Mouse (Mus musculus) CD4-positive, CD25-positive, alpha-beta regulatory T cell, adult 2 months (primary cell): ENCODE data around the gene Tecta.

Experiments
- DNase-seq: peaks from one replicate; pipeline ENCODE4 v3.0.0-alpha.2; 2012; ENCODE audit warnings: low read depth, low spot score

Tecta gene

GRCm38 (mm10) chr9:42399829-42400228 lies at the start of gene Tecta:
TSS of gene Tecta (minus strand) at chr9:42399929.
- no peak for DNase-seq

- no peak for DNase-seq
These were observed 49.3 kb upstream of the Tecta start for GRCm38 (mm10) chr9:42449043-42449442.

- DNase-seq = no peak
These were observed 42.4 kb upstream of the Tecta start for GRCm38 (mm10) chr9:42442100-42442499.

GRCm38 (mm10) chr9:42441234-42441633 lies 41.5 kb upstream of the Tecta start:
- no peak for DNase-seq

- DNase-seq = no peak
These were observed 39.7 kb upstream of the Tecta start for GRCm38 (mm10) chr9:42439446-42439845.

- DNase-seq = peak; percentile 18
These were observed 32.4 kb upstream of the Tecta start for GRCm38 (mm10) chr9:42432155-42432554.

GRCm38 (mm10) chr9:42431606-42432005 lies 31.9 kb upstream of the Tecta start:
- DNase-seq = no peak

- peak; percentile 69 for DNase-seq
These were observed 28.6 kb upstream of the Tecta start for GRCm38 (mm10) chr9:42428060-42428924.

GRCm38 (mm10) chr9:42426661-42427358 lies 27.1 kb upstream of the Tecta start:
- no peak for DNase-seq

- DNase-seq = peak; percentile 49
These were observed 23.9 kb upstream of the Tecta start for GRCm38 (mm10) chr9:42423649-42424048.

- no peak for DNase-seq
These were observed 20.0 kb upstream of the Tecta start for GRCm38 (mm10) chr9:42419687-42420086.

- no peak for DNase-seq
These were observed 19.1 kb upstream of the Tecta start for GRCm38 (mm10) chr9:42418786-42419185.

GRCm38 (mm10) chr9:42417352-42417952 lies 17.7 kb upstream of the Tecta start:
- no peak for DNase-seq

GRCm38 (mm10) chr9:42415184-42415583 lies 15.5 kb upstream of the Tecta start:
- no peak for DNase-seq

- no peak for DNase-seq
These were observed 13.6 kb upstream of the Tecta start for GRCm38 (mm10) chr9:42413345-42413744.

GRCm38 (mm10) chr9:42411296-42411695 lies 11.6 kb upstream of the Tecta start:
- DNase-seq = no peak

GRCm38 (mm10) chr9:42405736-42406135 lies 6.0 kb upstream of the Tecta start:
- no peak for DNase-seq

- DNase-seq = no peak
These were observed 1.8 kb upstream of the Tecta start for GRCm38 (mm10) chr9:42401486-42401885.

GRCm38 (mm10) chr9:42396141-42396540 lies 3.6 kb downstream of the Tecta start:
- no peak for DNase-seq

- no peak for DNase-seq
These were observed 4.8 kb downstream of the Tecta start for GRCm38 (mm10) chr9:42394903-42395302.

- no peak for DNase-seq
These were observed 5.4 kb downstream of the Tecta start for GRCm38 (mm10) chr9:42394321-42394720.

GRCm38 (mm10) chr9:42392927-42393326 lies 6.8 kb downstream of the Tecta start:
- no peak for DNase-seq
